ENCODE assay signal across 9 mouse cellular contexts in the genomic region with DNA sequence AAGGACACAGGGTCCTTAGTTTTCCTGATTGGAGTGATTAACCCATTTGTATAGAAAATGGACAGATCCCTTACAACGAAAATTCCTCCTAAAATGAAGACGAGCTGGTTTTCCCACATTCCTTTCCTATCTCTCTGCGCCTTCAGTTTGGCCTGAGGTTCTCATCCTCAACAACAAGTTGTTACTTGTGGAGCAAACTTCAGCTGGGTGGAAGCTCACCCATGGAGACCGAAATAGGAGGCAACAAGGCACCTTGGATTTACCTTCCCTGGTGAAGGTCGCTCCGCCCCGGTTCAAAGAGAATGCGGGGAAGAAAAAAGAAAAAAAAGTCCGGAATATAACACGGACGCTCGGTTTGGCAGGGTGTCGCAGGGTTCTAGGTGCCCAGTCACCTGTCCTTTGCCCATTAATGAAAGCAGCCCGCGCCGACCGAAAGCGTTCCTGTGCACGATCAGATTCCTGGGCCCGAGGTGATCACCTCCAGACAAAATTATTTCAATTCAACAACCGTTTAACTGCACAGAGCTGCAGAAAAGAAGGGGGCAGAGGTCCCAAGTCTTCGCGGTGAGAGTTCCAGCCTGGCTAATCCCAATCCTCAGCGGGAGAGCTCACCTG. TPM values are rescaled to one million over a fixed set of nuclear protein-coding genes. Genes with fewer than 3 reads are reported as not detected.
DNase-seq lines count a peak whose midpoint lies in the region; ATAC-seq and TF ChIP-seq lines count a peak whose summit lies in the region.
"Had no signal": no experiment of that assay in that cellular context is flagged by ENCODE, and none has a peak within 500 bp of the region (broad histone marks: within the 10 kb centered on the region; RNA-seq: fewer than 3 reads in every experiment).

No protein-coding gene starts in this region.

- TF ChIP-seq POLR2A in brain, embryonic 14.5 days (IDR thresholded peaks at IDR 0.05; ENCODE audit: borderline replicate concordance, extremely low read depth, insufficient read depth, insufficient read length, poor library complexity, severe bottlenecking), result no peak

- 4% methylated on average over 24 of the region's 24 CpGs for WGBS in heart, embryonic 13.5 days
- WGBS in hindbrain, embryonic 12.5 days, result 7% methylated on average over 24 of the region's 24 CpGs
- 6% methylated on average over 24 of the region's 24 CpGs for WGBS in midbrain, embryonic 10.5 days

- peak overlapping the region; percentile 49 for H3K4me3 ChIP-seq in heart, embryonic 13.5 days
- peak overlapping the region; percentile 39 for H3K4me3 ChIP-seq in hindbrain, embryonic 12.5 days
- peak overlapping the region; percentile 58 for H3K4me3 ChIP-seq in midbrain, embryonic 10.5 days

- TF ChIP-seq CTCF in brain, embryonic 14.5 days (IDR thresholded peaks at IDR 0.05; ENCODE audit: borderline replicate concordance, extremely low read depth, insufficient read depth, insufficient read length), result no peak

- H3K27ac ChIP-seq in heart, embryonic 13.5 days (replicated peaks), result no peak overlapping the region
- H3K27ac ChIP-seq in hindbrain, embryonic 12.5 days, result no peak overlapping the region
- 0 out of 2 replicates have a peak overlapping the region, but pooled peaks have one; percentile 24 for H3K27ac ChIP-seq in midbrain, embryonic 10.5 days (replicated peaks)

- H3K4me1 ChIP-seq in heart, embryonic 13.5 days, result peaks cover 14% of the 10 kb centered on the region
- H3K4me1 ChIP-seq in hindbrain, embryonic 12.5 days, result peaks cover 14% of the 10 kb centered on the region
- peaks cover 12% of the 10 kb centered on the region for H3K4me1 ChIP-seq in midbrain, embryonic 10.5 days

- H3K36me3 ChIP-seq in heart, embryonic 13.5 days, result no peaks in the 10 kb centered on the region
- H3K36me3 ChIP-seq in hindbrain, embryonic 12.5 days, result no peaks in the 10 kb centered on the region
- no peaks in the 10 kb centered on the region for H3K36me3 ChIP-seq in midbrain, embryonic 10.5 days

- H3K27me3 ChIP-seq in heart, embryonic 13.5 days (replicated peaks), result peaks cover 66% of the 10 kb centered on the region
- peaks cover 51% of the 10 kb centered on the region for H3K27me3 ChIP-seq in hindbrain, embryonic 12.5 days
- H3K27me3 ChIP-seq in midbrain, embryonic 10.5 days (ENCODE audit: low read depth, poor library complexity, severe bottlenecking), result peaks cover 59% of the 10 kb centered on the region

- no peak for ATAC-seq in heart, embryonic 13.5 days (ENCODE audit: extremely low read depth, insufficient number of reproducible peaks, low FRiP score, low TSS enrichment)
- ATAC-seq in hindbrain, embryonic 12.5 days (ENCODE audit: low FRiP score), result no peak; the same call in 1 of the 2 replicates
- ATAC-seq: CD4-positive, CD25-positive, alpha-beta regulatory T cell, adult 4 months had no signal

- H3K4me2 ChIP-seq in heart, embryonic 13.5 days, result peak overlapping the region; percentile 74
- H3K4me2 ChIP-seq in hindbrain, embryonic 12.5 days (replicated peaks), result peak overlapping the region; percentile 67

- no peak for DNase-seq in heart, postnatal 10 days
- DNase-seq in brain, embryonic 14.5 days (ENCODE audit: low read depth), result peak; percentile 25
- DNase-seq in midbrain, embryonic 10.5 days (ENCODE audit: low spot score), result peak; percentile 16
- no peak for DNase-seq in c-Kit-positive CD71-positive TER-119-positive erythroid progenitor cells, embryonic 14.5 days (ENCODE audit: low spot score)
- DNase-seq in right cerebral cortex, adult 2 months (ENCODE audit: low spot score in 2 of 2), result no peak
- DNase-seq in left cerebral cortex, adult 11 months (ENCODE audit: low spot score), result no peak

- peak overlapping the region; percentile 37 for H3K9ac ChIP-seq in heart, embryonic 13.5 days
- H3K9ac ChIP-seq in hindbrain, embryonic 12.5 days, result peak overlapping the region; percentile 24; the same call in 1 of the 2 replicates

- intact Hi-C loops in heart, postnatal 10 days (cut with DNase I), result no loop called here

- H3K9me3 ChIP-seq in heart, embryonic 13.5 days, result no peaks in the 10 kb centered on the region
- H3K9me3 ChIP-seq in hindbrain, embryonic 12.5 days (replicated peaks), result no peaks in the 10 kb centered on the region
- no peaks in the 10 kb centered on the region for H3K9me3 ChIP-seq in midbrain, embryonic 10.5 days (replicated peaks)

RNA-seq across cellular contexts. Expression of gene Fermt1, which starts 0.9 kb away (rescaled TPM):
- polyA plus RNA-seq in heart, embryonic 13.5 days (2015; fragmentation: Nextera tagmentation; extraction: Ambion mirVana), result 0.13 and 0.88 TPM in 2 replicates
- not detected for total RNA-seq in heart, postnatal 10 days (2021)
- polyA plus RNA-seq in brain, embryonic 14.5 days (2012; rRNA removed), result 0.18 and 0.36 TPM in 2 replicates
- 1.8 and 2.0 TPM in 2 replicates for polyA plus RNA-seq in hindbrain, embryonic 12.5 days (2016; fragmentation: Nextera tagmentation; extraction: Ambion mirVana)
- polyA plus RNA-seq in midbrain, embryonic 10.5 days (2016; fragmentation: Nextera tagmentation; extraction: Ambion mirVana), result 4.3 and 5.1 TPM in 2 replicates

Comparison
In these comparisons a context has a peak if more than half of its experiments do, and no peak if none do; other contexts are left out.
1. DNase-seq: peak in brain, embryonic 14.5 days (single experiment) and midbrain, embryonic 10.5 days (single experiment); none in heart, postnatal 10 days (0 of 2), c-Kit-positive CD71-positive TER-119-positive erythroid progenitor cells, embryonic 14.5 days (single experiment), right cerebral cortex, adult 2 months (0 of 2) and left cerebral cortex, adult 11 months (single experiment).
2. Peak in every context shown above with its lines, with median percentiles within 50 percentile points of each other: H3K4me3 ChIP-seq.